11 mouse cellular contexts compared by ENCODE assay signal in genomic region chr12:12179292-12179865, GRCm38 (mm10).
DNase-seq lines count a peak whose midpoint lies in the region; ATAC-seq lines count a peak whose summit lies in the region.
"Had no signal": no experiment of that assay in that cellular context is flagged by ENCODE, and none has a peak within 500 bp of the region (broad histone marks: within the 10 kb centered on the region; RNA-seq: fewer than 3 reads in every experiment).

No protein-coding gene starts in this region.

- H3K4me1 ChIP-seq in hindbrain, embryonic 10.5 days (replicated peaks) = peaks cover 20% of the 10 kb centered on the region
- H3K4me1 ChIP-seq in hindbrain, embryonic 13.5 days (replicated peaks) = peaks cover 12% of the 10 kb centered on the region
- peaks cover 10% of the 10 kb centered on the region for H3K4me1 ChIP-seq in hindbrain, embryonic 15.5 days (replicated peaks)

- H3K9me3 ChIP-seq in hindbrain, embryonic 10.5 days = no peaks in the 10 kb centered on the region
- H3K9me3 ChIP-seq in hindbrain, embryonic 13.5 days = no peaks in the 10 kb centered on the region
- H3K9me3 ChIP-seq in hindbrain, embryonic 15.5 days = no peaks in the 10 kb centered on the region
- H3K9me3 ChIP-seq: kidney, embryonic 15.5 days; limb, embryonic 12.5 days had no signal

- WGBS in hindbrain, embryonic 10.5 days = 73% methylated on average over 10 of the region's 10 CpGs
- WGBS in hindbrain, embryonic 13.5 days = 54% methylated on average over 10 of the region's 10 CpGs
- 52% methylated on average over 10 of the region's 10 CpGs for WGBS in hindbrain, embryonic 15.5 days

- H3K27ac ChIP-seq in hindbrain, embryonic 10.5 days = 0 out of 2 replicates have a peak overlapping the region, but pooled peaks have one; percentile 50
- H3K27ac ChIP-seq in hindbrain, embryonic 13.5 days = no peak overlapping the region
- no peak overlapping the region for H3K27ac ChIP-seq in hindbrain, embryonic 15.5 days (replicated peaks)
- H3K27ac ChIP-seq: kidney, embryonic 15.5 days; limb, embryonic 12.5 days had no signal

- no peak overlapping the region for H3K4me2 ChIP-seq in hindbrain, embryonic 13.5 days
- H3K4me2 ChIP-seq in hindbrain, embryonic 15.5 days = no peak overlapping the region
- H3K4me2 ChIP-seq: kidney, embryonic 15.5 days; limb, embryonic 12.5 days had no signal

- no peak for ATAC-seq in hindbrain, embryonic 13.5 days (ENCODE audit: low FRiP score)
- 0 out of 2 replicates have a peak, but pooled peaks have one; percentile 31 for ATAC-seq in hindbrain, embryonic 15.5 days (ENCODE audit: low FRiP score, low read depth)

- peaks cover 3% of the 10 kb centered on the region; the same call in 1 of the 2 replicates for H3K27me3 ChIP-seq in hindbrain, embryonic 10.5 days (ENCODE audit: insufficient read depth, poor library complexity, severe bottlenecking)
- no peaks in the 10 kb centered on the region for H3K27me3 ChIP-seq in hindbrain, embryonic 13.5 days
- no peaks in the 10 kb centered on the region for H3K27me3 ChIP-seq in hindbrain, embryonic 15.5 days
- H3K27me3 ChIP-seq: kidney, embryonic 15.5 days; limb, embryonic 12.5 days had no signal

- intact Hi-C loops in left cerebral cortex, postnatal 36 days (cut with DNase I) = loop anchor here (2.0 to 10.0 kb wide), 4 partner anchors 45 to 233 kb away; partner anchors contain the start of gene Fam49a

- H3K36me3 ChIP-seq in hindbrain, embryonic 10.5 days = no peaks in the 10 kb centered on the region
- no peaks in the 10 kb centered on the region for H3K36me3 ChIP-seq in hindbrain, embryonic 13.5 days
- no peaks in the 10 kb centered on the region for H3K36me3 ChIP-seq in hindbrain, embryonic 15.5 days
- H3K36me3 ChIP-seq: G1E; kidney, embryonic 15.5 days; limb, embryonic 12.5 days had no signal

- no peak overlapping the region for H3K9ac ChIP-seq in hindbrain, embryonic 13.5 days
- no peak overlapping the region for H3K9ac ChIP-seq in hindbrain, embryonic 15.5 days
- H3K9ac ChIP-seq: kidney, embryonic 15.5 days; limb, embryonic 12.5 days had no signal

- no peak for DNase-seq in hindbrain, embryonic 10.5 days (ENCODE audit: low spot score)
- DNase-seq in Muller cell, postnatal 12 days (ENCODE audit: inconsistent ontology term) = peak; percentile 78
- peak; percentile 54 to 55 for DNase-seq in heart, adult 18-20 months
- no peak for DNase-seq in testis, postnatal 14 days (ENCODE audit: low spot score)
- no peak for DNase-seq in left cerebral cortex, postnatal 36 days (ENCODE audit: low spot score in 2 of 2)
- DNase-seq: adrenal gland, postnatal 36 days had no signal

- H3K4me3 ChIP-seq in hindbrain, embryonic 10.5 days = no peak overlapping the region
- H3K4me3 ChIP-seq in hindbrain, embryonic 13.5 days = no peak overlapping the region
- H3K4me3 ChIP-seq in hindbrain, embryonic 15.5 days = no peak overlapping the region
- H3K4me3 ChIP-seq: kidney, embryonic 15.5 days; limb, embryonic 12.5 days had no signal

Comparison
In these comparisons a context has a peak if more than half of its experiments do, and no peak if none do; other contexts are left out.
1. DNase-seq: peak in Muller cell, postnatal 12 days (single experiment) and heart, adult 18-20 months (2 of 2); none in hindbrain, embryonic 10.5 days (single experiment), testis, postnatal 14 days (single experiment) and left cerebral cortex, postnatal 36 days (0 of 2).